In genomic region chr1:153730671-153731070, GRCm38 (mm10) we compare ENCODE assay signal across 11 mouse cellular contexts. TPM values are rescaled to one million over a fixed set of nuclear protein-coding genes. Genes with fewer than 3 reads are reported as not detected.
DNase-seq lines count a peak whose midpoint lies in the region; ATAC-seq and TF ChIP-seq lines count a peak whose summit lies in the region.
"Had no signal": no experiment of that assay in that cellular context is flagged by ENCODE, and none has a peak within 500 bp of the region (broad histone marks: within the 10 kb centered on the region; RNA-seq: fewer than 3 reads in every experiment).

No protein-coding gene starts in this region.

- H3K27me3 ChIP-seq in hindbrain, embryonic 13.5 days, result no peaks in the 10 kb centered on the region
- H3K27me3 ChIP-seq in hindbrain, embryonic 12.5 days, result no peaks in the 10 kb centered on the region
- H3K27me3 ChIP-seq in heart, adult 2 months (ENCODE audit: control insufficient read depth, insufficient read depth, low read length), result no peaks in the 10 kb centered on the region
- no peaks in the 10 kb centered on the region for H3K27me3 ChIP-seq in kidney, adult 2 months (replicated peaks; ENCODE audit: control insufficient read depth, insufficient read depth, low read length)

- no peak for TF ChIP-seq CTCF in heart, adult 2 months (IDR thresholded peaks at IDR 0.05)
- TF ChIP-seq CTCF in kidney, adult 2 months (conservative IDR thresholded peaks at IDR 0.05; ENCODE audit: insufficient read depth, insufficient read length, low read depth, low read length), result no peak

- no peak overlapping the region for H3K4me2 ChIP-seq in hindbrain, embryonic 13.5 days
- H3K4me2 ChIP-seq in hindbrain, embryonic 12.5 days (replicated peaks), result no peak overlapping the region

- H3K9me3 ChIP-seq in hindbrain, embryonic 13.5 days, result no peaks in the 10 kb centered on the region
- no peaks in the 10 kb centered on the region for H3K9me3 ChIP-seq in hindbrain, embryonic 12.5 days (replicated peaks)

- H3K4me1 ChIP-seq in hindbrain, embryonic 13.5 days (replicated peaks), result peaks cover 32% of the 10 kb centered on the region
- H3K4me1 ChIP-seq in hindbrain, embryonic 12.5 days, result peaks cover 27% of the 10 kb centered on the region
- H3K4me1 ChIP-seq in heart, adult 2 months (ENCODE audit: control insufficient read depth, insufficient read depth, low read length), result peaks cover 6% of the 10 kb centered on the region
- no peaks in the 10 kb centered on the region for H3K4me1 ChIP-seq in kidney, adult 2 months (ENCODE audit: control insufficient read depth, insufficient read depth, low read length)

- peak; percentile 85; the same call in 1 of the 2 replicates for TF ChIP-seq EP300 in heart, adult 2 months (IDR thresholded peaks at IDR 0.05; ENCODE audit: insufficient read depth, low read depth, low read length)

- H3K4me3 ChIP-seq in hindbrain, embryonic 13.5 days, result no peak overlapping the region
- H3K4me3 ChIP-seq in hindbrain, embryonic 12.5 days, result no peak overlapping the region
- no peak overlapping the region for H3K4me3 ChIP-seq in heart, adult 2 months
- H3K4me3 ChIP-seq in kidney, adult 2 months (ENCODE audit: insufficient read depth, low read depth, low read length), result no peak overlapping the region
- H3K4me3 ChIP-seq: erythroblast, embryonic 14.5 days had no signal

- no peak overlapping the region for H3K9ac ChIP-seq in hindbrain, embryonic 13.5 days
- no peak overlapping the region for H3K9ac ChIP-seq in hindbrain, embryonic 12.5 days
- no peak overlapping the region for H3K9ac ChIP-seq in heart, adult 2 months (ENCODE audit: low read depth, low read length)
- H3K9ac ChIP-seq: liver, postnatal 0 days had no signal

- H3K36me3 ChIP-seq in hindbrain, embryonic 13.5 days, result no peaks in the 10 kb centered on the region
- no peaks in the 10 kb centered on the region for H3K36me3 ChIP-seq in hindbrain, embryonic 12.5 days
- no peaks in the 10 kb centered on the region for H3K36me3 ChIP-seq in heart, adult 2 months (ENCODE audit: control insufficient read depth, insufficient read depth, low read length)
- no peaks in the 10 kb centered on the region for H3K36me3 ChIP-seq in kidney, adult 2 months (ENCODE audit: control insufficient read depth, insufficient read depth, low read length)

- ATAC-seq in hindbrain, embryonic 13.5 days (ENCODE audit: low FRiP score), result no peak
- no peak for ATAC-seq in hindbrain, embryonic 12.5 days (ENCODE audit: low FRiP score)
- ATAC-seq in granulocyte monocyte progenitor cell, adult 5-6 weeks (replicated peaks; ENCODE audit: poor library complexity, severe bottlenecking), result no peak
- ATAC-seq: liver, postnatal 0 days had no signal

- peak; percentile 75 for DNase-seq in brain, adult 2 months (ENCODE audit: low read depth, low spot score)
- DNase-seq in heart, adult 2 months, result peak; percentile 62 to 84
- peak; percentile 69 for DNase-seq in kidney, adult 2 months
- DNase-seq in frontal cortex, postnatal 10 days (ENCODE audit: low spot score in 2 of 2), result no peak
- no peak for DNase-seq in testis, postnatal 10 days (ENCODE audit: low spot score)
- DNase-seq: liver, postnatal 0 days had no signal

- intact Hi-C loops in heart, adult 2 months (cut with DNase I), result no loop called here

- 57% methylated on average over 3 of the region's 3 CpGs for WGBS in hindbrain, embryonic 13.5 days
- WGBS in hindbrain, embryonic 12.5 days, result 53% methylated on average over 3 of the region's 3 CpGs
- WGBS in heart, adult 2 months, result 2% methylated on average over 3 of the region's 3 CpGs
- WGBS in kidney, adult 2 months, result 56% methylated on average over 3 of the region's 3 CpGs

- H3K27ac ChIP-seq in hindbrain, embryonic 13.5 days, result peak overlapping the region; percentile 62
- H3K27ac ChIP-seq in hindbrain, embryonic 12.5 days, result no peak overlapping the region
- peak overlapping the region; percentile 18; the same call in 1 of the 2 replicates for H3K27ac ChIP-seq in heart, adult 2 months
- H3K27ac ChIP-seq in kidney, adult 2 months (ENCODE audit: insufficient read depth, low read depth, low read length), result no peak overlapping the region

- H3K79me2 ChIP-seq in heart, adult 2 months (replicated peaks; ENCODE audit: control insufficient read depth, insufficient read depth, low read length), result no peaks in the 10 kb centered on the region

- no peak for TF ChIP-seq POLR2A in heart, adult 2 months (IDR thresholded peaks at IDR 0.05; ENCODE audit: insufficient read depth, low read depth, low read length)
- TF ChIP-seq POLR2A in kidney, adult 2 months (IDR thresholded peaks at IDR 0.05; ENCODE audit: low read depth, low read length), result no peak

RNA-seq across cellular contexts. Expression of gene Rgs16, which starts 9.5 kb away (rescaled TPM):
- polyA plus RNA-seq in hindbrain, embryonic 13.5 days (2015; fragmentation: Nextera tagmentation; extraction: Ambion mirVana), result 21.2 and 26.0 TPM in 2 replicates
- polyA plus RNA-seq in hindbrain, embryonic 12.5 days (2016; fragmentation: Nextera tagmentation; extraction: Ambion mirVana), result 24.9 and 27.0 TPM in 2 replicates
- total RNA-seq in heart, adult 2 months (2021), result 1 to 10 TPM; 1.4 to 1.9 TPM
- polyA plus RNA-seq in heart, adult 2 months (2012; rRNA removed), result 0.80 and 1.3 TPM in 2 replicates
- polyA plus RNA-seq in kidney, adult 2 months (2012; rRNA removed), result 0.45 and 0.61 TPM in 2 replicates
- total RNA-seq in granulocyte monocyte progenitor cell, adult 5-6 weeks (2014; fragmentation: Nextera tagmentation), result not detected in 2 replicates
- total RNA-seq in granulocyte monocyte progenitor cell, adult 5-6 weeks (2017), result 0.17 TPM in 1 of 2 replicates, not detected in the other
- polyA plus RNA-seq: erythroblast, embryonic 14.5 days had no signal

RNA-seq across cellular contexts. Expression of gene Rnasel, which starts 18.6 kb away (rescaled TPM):
- polyA plus RNA-seq in hindbrain, embryonic 13.5 days (2015; fragmentation: Nextera tagmentation; extraction: Ambion mirVana), result 53.7 and 53.8 TPM in 2 replicates
- 39.5 and 40.0 TPM in 2 replicates for polyA plus RNA-seq in hindbrain, embryonic 12.5 days (2016; fragmentation: Nextera tagmentation; extraction: Ambion mirVana)
- 1 to 10 TPM; 4.1 to 4.6 TPM for total RNA-seq in heart, adult 2 months (2021)
- polyA plus RNA-seq in heart, adult 2 months (2012; rRNA removed), result 2.5 and 4.4 TPM in 2 replicates
- polyA plus RNA-seq in kidney, adult 2 months (2012; rRNA removed), result 2.4 and 3.4 TPM in 2 replicates
- total RNA-seq in granulocyte monocyte progenitor cell, adult 5-6 weeks (2014; fragmentation: Nextera tagmentation), result 35.9 and 55.9 TPM in 2 replicates
- 52.3 and 72.8 TPM in 2 replicates for total RNA-seq in granulocyte monocyte progenitor cell, adult 5-6 weeks (2017)
- total RNA-seq: ES-E14 had no signal

Comparison
In these comparisons a context has a peak if more than half of its experiments do, and no peak if none do; other contexts are left out.
1. H3K27ac ChIP-seq: peak in hindbrain, embryonic 13.5 days (single experiment) and heart, adult 2 months (single experiment); none in hindbrain, embryonic 12.5 days (single experiment) and kidney, adult 2 months (single experiment).
2. DNase-seq: peak in brain, adult 2 months (single experiment), heart, adult 2 months (2 of 2) and kidney, adult 2 months (single experiment); none in frontal cortex, postnatal 10 days (0 of 2) and testis, postnatal 10 days (single experiment).